Mouse (Mus musculus): ENCODE measurements at regions not wholly inside any gene's neighbourhood (a gene's known extent, or its start where the extent isn't known, plus 50 kb on each side); places are given as distances from the start of the nearest gene placed in this dataset.
A peak's percentile ranks its signal among the peaks of the same experiment; 100 is the strongest.

- no peak for DNase-seq (ENCODE audit: low spot score)
These were observed 227.1 kb downstream of the Pth2r start for GRCm38 (mm10) chr1:65509003-65509402.

- DNase-seq (ENCODE audit: low spot score), result no peak
These were observed 253.8 kb downstream of the Pth2r start for GRCm38 (mm10) chr1:65535674-65536073.

DNA sequence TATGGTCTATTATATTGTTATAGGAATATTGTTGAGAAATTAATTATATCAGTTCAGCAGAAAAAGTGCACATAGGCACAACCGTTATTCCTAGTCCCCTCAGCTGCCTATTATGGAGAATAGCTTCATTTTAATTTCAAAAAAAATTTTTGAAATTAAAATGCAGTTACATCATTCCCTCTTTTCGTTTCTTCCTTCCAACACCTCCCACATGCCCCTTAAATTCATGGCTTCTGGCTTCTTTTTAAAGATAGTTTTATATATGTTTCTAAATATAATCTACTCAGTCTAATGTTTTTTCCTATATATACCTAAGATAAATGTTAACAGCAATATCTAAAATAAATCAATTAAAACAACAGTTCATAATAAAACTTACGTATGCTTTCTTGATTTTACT lies 256.7 kb downstream of the Pth2r start:
- DNase-seq (ENCODE audit: low spot score), result no peak

DNA sequence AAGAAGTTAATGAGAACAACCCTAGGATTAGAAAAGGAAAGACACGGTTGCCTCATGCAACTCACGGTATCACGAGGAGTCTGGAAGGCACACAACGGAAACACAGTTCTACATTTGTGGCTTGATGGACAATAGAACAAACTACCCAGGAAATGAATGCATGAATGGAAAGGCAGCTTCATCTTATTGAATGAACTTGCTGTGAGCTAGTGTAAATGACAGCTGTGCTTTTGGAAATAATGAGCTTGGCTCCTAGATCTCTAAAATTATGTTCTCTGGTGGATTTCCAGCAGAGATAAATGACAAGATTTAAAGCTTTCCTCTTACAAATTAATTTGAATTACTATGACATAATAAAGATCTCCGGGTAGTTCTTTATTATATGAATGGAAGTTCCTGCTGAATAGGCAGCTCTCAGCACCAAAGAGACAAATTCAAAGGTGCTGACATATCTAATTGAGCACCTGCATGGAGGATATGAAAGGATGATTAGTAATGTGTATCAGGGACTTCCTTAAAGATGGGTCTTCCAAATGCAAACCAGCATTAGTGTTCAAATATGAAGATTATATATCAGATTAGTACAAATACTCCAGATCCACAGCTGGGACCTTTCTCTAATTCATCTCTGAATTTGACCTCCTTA lies 262.5 kb downstream of the Pth2r start:
- no peak for DNase-seq (ENCODE audit: low spot score)

DNA sequence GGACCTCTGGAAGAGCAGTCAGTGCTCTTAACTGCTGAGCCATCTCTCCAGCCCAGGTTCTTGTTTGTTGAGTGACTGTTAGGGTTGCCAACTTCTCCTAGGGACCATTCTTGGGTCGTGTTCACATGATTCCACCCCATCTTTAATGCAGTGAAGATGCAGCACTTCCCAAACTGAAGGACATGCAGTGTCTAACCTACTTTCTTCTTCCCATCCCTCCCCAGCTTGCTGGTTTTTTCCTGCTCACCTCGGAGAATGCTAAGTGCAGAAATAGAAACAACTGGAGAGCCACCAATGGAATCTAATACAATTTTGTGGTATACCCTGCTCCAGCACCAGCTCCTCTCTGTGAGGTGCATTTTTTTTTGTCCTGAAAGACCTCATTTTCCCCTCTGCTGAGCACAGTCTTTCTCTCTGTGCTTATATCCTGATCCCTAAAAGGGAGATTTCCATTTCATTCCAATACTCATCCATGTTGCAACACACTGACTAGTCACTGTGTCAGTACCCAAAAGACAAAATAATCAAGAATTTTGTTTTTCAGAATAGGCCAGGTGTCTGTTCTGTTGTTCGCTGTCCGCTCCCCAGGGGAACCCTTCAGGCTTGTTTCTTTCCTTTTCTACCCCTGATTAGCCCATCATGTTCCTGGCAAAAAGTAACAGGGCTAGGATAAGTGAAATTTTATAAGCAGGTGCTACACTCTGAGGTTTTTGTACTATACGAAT lies 263.6 kb downstream of the Pth2r start:
- DNase-seq (ENCODE audit: low spot score), result no peak

GRCm38 (mm10) chr1:65548830-65549229 lies 267.0 kb downstream of the Pth2r start:
- DNase-seq (ENCODE audit: low spot score), result no peak

- DNase-seq (ENCODE audit: low spot score), result no peak
These were observed 305.5 kb downstream of the Pth2r start for GRCm38 (mm10) chr1:65587402-65587801.

DNA sequence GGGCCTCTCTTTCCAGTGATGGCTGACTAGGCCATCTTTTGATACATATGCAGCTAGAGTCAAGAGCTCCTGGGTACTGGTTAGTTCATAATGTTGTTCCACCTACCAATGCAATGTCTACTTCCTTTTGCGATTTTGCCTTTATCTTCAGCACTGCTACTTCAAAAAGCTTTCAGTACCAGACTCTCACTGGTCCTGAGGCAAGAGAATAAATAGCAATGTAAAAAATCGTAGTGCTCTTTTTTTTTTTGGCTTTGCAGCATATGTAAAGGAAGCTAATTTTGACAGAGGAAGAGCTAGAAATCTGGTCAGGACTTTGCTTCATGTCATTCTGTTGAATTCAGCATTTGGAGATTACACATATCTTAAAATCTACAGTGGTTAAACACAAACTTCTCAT lies 291.0 kb upstream of the Crygf start:
- DNase-seq (ENCODE audit: low spot score), result no peak

GRCm38 (mm10) chr1:65654460-65654859 lies 271.9 kb upstream of the Crygf start:
- no peak for DNase-seq (ENCODE audit: low spot score)

- no peak for DNase-seq (ENCODE audit: low spot score)
These were observed 244.4 kb upstream of the Crygf start for GRCm38 (mm10) chr1:65681960-65682359.

DNA sequence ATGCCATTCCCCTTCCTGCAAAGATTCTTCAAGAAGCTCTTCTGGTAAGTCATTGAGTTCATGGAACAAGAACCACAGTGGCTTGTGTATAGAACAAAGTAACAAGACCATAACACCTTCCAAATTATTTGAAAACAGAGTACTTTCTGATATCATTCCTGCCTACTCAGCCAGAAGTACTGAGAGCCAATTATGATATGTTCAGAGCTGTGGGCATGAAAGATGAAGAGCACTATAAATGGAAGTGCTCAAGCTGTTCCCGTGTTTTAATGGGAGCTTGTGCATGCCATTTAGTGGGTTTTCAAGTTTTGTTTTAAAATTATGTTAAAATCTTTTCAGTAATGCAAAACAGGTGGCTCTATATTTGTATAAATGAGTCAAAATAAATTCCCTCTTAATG lies 239.0 kb upstream of the Crygf start:
- no peak for DNase-seq (ENCODE audit: low spot score)

DNA sequence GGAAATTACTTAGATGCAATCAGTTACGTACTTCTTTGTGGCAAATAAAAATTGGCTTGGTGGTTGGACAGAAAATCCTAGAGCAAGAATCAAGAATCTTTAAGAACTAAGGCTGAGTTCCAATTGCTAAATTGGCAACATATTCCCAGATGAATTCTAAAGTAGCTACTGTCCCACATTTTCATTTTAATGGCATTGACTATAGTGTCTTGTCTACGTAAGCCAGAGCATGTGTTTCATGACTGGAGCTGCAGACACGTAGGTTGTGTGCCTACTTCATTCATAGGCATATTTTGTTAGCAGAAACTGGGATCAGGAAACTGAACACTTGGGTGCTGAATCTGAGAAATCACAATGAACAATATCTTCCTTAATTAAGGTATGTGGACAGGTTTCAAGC lies 196.1 kb upstream of the Crygf start:
- DNase-seq (ENCODE audit: low spot score), result no peak

- DNase-seq (ENCODE audit: low spot score), result no peak
These were observed 168.4 kb upstream of the Crygf start for GRCm38 (mm10) chr1:65757951-65758350.

DNA sequence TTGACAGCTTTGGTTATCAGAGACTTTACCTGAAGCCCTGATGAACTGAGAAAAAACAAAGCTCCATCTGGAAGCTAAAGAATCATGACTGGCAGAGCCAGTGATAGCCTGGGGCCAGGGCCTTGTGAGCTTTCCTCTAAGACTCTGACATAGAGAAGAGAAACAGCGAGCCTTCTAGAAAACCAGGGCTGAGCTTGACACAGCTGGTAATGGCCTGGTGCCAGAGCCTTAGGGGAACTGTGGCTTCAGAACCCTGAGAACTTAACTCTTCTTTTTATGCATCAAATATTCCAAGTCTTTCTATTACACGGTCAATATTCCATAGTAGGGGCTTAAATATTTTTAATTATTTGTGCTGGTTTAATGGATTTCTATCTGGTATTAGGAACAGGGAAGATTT lies 165.2 kb upstream of the Crygf start:
- DNase-seq (ENCODE audit: low spot score), result no peak

- no peak for DNase-seq (ENCODE audit: low spot score)
These were observed 126.1 kb upstream of the Crygf start for GRCm38 (mm10) chr1:65800244-65800643.

DNA sequence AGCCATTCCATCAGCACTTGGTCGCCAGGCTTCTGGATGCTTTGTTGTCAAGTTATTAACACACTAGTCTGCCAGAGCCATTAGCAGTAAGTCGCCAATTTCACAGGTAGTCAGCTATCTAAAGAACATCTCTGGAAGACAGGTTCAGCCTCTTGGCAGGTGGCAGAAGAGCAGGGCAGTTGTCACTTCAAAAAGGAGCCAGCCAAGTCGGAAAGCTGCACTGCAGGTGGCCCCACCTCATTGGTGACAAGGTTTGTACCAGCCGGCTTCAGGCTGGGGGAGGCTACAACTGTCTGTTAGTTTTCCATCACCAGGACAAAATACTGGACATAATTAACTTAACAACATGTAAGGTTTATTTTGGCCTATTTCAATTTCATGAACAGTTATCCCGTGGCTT lies 105.5 kb upstream of the Crygf start:
- DNase-seq (ENCODE audit: low spot score), result no peak

DNA sequence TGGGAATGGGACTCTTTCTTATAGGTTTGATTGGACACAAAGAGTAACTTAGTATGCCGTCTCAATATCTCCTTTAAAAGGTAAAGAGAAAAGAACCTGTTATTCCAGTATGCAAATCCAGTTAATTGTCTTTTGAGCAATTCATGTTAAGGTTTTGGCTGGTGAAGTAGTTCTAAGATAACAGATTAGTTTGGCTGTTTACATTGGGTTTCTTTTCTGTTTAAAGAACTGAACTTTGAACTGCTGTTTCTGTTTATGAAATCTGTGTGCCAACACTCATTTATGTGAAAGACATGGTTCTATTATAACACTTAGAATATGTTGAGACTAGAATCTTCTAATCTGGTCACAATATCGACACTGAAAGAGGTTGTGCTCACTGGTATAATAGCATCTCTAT lies 85.2 kb upstream of the Crygf start:
- DNase-seq (ENCODE audit: low spot score), result no peak

- DNase-seq (ENCODE audit: low spot score), result no peak
These were observed 79.3 kb upstream of the Crygf start for GRCm38 (mm10) chr1:65847005-65847404.

- DNase-seq (ENCODE audit: low spot score), result peak; percentile 14
These were observed 52.6 kb upstream of the Crygf start for GRCm38 (mm10) chr1:65873691-65874090.

Data from testis, postnatal 14 days (tissue).